Mouse (Mus musculus) embryo, embryonic 9.5 days (tissue): ENCODE measurements around the gene Fam198b.

Source experiments
- DNase-seq: peaks from one replicate; pipeline ENCODE4 v3.0.0-alpha.2; 2017; ENCODE audit errors: extremely low spot score

Gene Fam198b

DNA sequence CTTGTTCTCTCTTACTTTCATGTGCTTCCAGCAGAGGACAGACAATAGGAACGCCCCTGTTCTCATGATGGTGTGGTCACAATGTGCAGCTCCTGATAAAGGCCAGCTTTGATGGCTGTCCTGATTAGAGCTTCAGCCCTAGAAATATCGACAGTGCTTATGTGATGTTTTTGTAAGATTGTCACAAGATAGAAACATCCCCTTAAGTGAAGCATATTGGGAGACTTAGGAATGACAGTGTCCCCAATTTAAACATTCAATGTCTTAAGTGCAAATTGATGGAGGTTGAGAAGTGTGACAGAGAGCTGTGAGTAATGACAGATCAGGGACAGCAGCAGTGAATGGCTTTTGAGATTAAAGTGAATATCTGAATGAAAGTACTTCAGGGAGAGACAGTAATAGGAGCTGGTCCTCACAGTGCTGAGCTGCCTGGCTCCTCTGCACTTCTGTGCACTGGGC is 99.7 kb downstream of the Fam198b start:
- DNase-seq = no peak

DNA sequence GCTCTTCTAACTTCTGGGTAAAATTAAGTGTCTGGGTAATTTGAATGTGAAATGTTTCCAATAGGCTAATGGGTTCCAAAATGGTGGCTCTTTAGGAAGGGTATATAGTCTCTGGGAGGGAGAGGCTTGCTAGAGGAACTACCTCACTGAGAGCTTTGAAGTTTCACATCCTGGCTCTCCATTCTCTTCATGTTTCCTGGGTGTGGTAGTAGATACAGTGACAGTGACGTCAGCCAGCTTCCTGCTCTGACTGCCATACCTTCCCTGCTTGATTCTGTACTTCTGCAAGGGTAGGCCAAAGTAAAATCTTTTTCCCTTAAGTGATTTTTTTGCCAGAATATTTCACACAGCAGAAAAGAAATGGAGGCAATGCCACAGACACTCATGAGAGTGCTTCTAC is 100.2 kb downstream of the Fam198b start:
- DNase-seq = no peak

DNA sequence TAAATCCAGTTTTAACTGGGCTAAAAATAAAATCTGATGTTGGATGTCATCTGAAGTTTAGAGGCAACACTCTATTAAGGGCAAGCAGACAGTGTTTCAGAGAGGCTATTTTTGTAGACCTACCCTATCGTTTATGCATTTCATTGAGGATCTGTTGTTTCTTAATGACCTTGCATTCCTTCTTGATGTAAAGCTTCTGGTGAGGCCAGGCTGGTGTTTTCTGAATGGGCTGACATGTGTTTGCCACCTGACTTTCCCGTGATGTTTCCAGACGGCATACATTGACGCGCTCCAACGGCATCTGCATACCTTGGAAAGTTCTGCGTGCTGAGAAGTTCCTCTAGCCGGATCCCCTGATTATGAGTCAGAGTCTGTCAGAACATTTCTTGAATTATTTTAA is 104.9 kb downstream of the Fam198b start:
- no peak for DNase-seq

DNA sequence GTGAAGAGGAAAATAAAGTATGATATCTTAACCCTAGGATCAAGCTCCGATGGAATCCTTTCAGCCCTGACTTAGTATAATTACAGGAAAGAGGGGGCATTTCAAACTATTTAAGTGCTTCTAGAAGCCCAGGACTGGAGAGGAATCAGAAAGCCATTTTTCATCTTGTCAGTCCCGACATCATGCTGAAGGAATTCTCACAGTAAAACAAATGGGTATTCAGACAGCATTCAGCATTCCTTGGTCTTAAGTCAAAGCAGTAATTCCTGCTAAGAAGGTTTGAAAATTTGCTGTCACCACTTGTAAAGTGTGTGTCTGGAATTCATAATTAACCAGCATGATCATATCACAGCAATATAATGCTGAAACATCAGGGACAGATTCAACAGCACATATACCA is 105.6 kb downstream of the Fam198b start:
- no peak for DNase-seq

DNA sequence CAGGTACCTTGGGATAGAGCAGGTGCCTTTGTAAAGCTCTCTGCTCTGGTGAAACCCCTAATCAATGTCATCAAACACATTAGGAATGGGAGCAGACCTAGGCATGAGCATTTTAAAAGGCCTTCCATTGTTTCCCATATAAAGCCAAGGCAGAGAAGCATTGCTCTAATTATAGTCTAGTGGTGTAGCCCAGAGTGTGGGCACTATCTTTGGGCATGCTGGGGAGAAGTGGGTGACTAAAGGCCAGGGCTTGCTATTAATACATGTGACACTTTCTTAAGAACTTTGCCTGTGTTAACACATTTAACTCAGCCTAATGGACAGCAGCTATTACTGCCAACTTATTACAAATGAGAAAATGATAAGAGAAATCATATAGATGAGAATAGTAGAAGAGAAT is 106.1 kb downstream of the Fam198b start:
- no peak for DNase-seq

DNA sequence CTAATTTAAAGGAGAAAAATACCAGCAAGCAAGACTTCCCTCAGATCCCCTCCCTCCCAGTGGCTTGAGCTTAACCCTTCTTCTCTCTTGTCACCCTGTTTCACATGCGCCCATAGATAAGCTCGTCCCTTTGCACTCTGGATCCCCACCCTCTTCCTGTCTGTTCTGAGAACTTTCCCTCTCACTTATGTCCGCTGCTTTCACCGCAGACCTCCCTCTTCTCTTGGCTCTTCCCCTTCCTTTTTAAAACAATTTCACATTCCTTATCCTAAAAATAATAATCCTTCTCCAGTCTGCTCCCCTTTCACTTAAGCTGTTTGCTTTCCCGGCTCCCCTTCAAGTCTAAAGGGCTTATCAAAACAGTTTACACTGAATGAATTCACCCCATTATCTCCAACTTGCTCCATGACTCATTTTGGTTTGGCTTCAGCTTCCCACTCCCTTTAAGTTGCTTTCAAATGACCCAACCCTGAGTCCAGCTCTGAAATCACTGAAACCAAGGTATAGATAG is 109.8 kb downstream of the Fam198b start:
- DNase-seq = no peak

GRCm38 (mm10) chr3:79995726-79996125 is 111.4 kb downstream of the Fam198b start:
- DNase-seq = no peak
